Mouse (Mus musculus): ENCODE data around the gene Tns1.

Tns1 gene

DNA sequence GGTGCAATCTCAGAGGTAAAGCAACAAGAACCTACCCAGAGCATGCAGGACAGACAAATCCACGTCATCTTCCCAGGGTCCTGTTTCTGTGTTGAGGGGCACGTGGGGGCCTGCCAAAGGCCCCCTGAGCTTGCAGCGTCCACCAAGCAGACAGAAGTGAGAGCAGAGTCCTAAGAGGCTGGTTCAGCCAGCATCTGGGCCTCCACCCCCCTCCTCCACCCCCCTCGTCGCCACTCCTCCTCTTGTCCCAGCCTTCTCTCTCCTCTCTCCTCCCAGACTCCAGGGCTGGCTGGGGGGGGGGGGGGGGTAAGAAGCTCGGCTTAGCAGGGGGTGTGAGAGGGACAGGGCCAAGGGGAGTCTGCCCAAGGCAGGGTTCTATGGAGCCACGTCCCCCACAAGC lies 33.1 kb downstream of the Tns1 start:
- no peak for DNase-seq (ENCODE audit: low read depth, low spot score)

DNA sequence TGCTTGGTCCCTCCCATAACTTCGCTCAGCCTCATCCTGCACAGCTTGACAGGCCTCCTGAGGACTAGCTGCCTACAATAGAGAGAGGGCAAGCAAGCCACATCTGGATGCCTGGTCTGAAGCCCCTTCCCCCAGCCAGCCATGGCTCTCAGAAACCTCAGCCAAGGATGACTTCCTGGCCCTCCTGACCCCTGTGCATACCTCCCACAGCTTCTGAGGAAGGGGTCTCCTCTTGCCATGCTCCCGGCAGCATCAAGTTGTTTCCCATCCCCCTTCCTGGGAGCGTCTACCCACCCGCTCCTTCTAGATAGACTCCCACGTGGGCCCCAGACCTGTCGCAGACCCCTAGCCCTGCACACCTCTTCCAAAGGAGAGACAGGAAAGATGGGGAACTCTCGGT lies 33.9 kb downstream of the Tns1 start:
- no peak for DNase-seq (ENCODE audit: low read depth, low spot score)

GRCm38 (mm10) chr1:74088569-74088968 lies 35.7 kb downstream of the Tns1 start:
- no peak for DNase-seq (ENCODE audit: low read depth, low spot score)

- DNase-seq (ENCODE audit: low read depth, low spot score) = peak; percentile 67
Observed at GRCm38 (mm10) chr1:74085566-74085965, 38.7 kb downstream of the Tns1 start.

GRCm38 (mm10) chr1:74084752-74085151 lies 39.5 kb downstream of the Tns1 start:
- no peak for DNase-seq (ENCODE audit: low read depth, low spot score)

GRCm38 (mm10) chr1:74084065-74084705 lies 40.1 kb downstream of the Tns1 start:
- DNase-seq (ENCODE audit: low read depth, low spot score) = no peak

GRCm38 (mm10) chr1:74082841-74083463 lies 41.3 kb downstream of the Tns1 start:
- DNase-seq (ENCODE audit: low read depth, low spot score) = peak; percentile 65

- DNase-seq (ENCODE audit: low read depth, low spot score) = no peak
Observed at GRCm38 (mm10) chr1:74081573-74081989, 42.7 kb downstream of the Tns1 start.

DNA sequence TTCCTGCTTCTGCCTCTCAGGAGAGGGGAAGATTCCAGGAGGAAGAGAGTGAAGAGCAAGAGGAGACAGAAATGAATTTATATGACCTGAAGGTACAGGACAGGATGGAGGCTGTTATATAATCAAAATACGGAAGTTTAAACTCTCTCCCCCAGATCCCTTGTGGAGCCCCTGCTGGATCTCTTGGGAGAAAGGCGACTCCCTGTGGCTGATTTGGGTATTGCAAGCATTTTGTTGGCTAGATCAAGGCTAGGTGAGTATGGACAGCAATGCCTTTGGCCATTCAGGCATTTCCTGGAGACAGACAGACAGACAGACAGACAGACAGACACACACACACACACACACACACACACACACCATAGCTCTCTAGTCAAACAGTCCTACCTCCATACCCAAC lies 46.9 kb downstream of the Tns1 start:
- DNase-seq (ENCODE audit: low read depth, low spot score) = peak; percentile 72

- DNase-seq (ENCODE audit: low read depth, low spot score) = no peak
Observed at GRCm38 (mm10) chr1:74076230-74076629, 48.0 kb downstream of the Tns1 start.

- no peak for DNase-seq (ENCODE audit: low read depth, low spot score)
Observed at GRCm38 (mm10) chr1:74074693-74075485, 49.4 kb downstream of the Tns1 start.

DNA sequence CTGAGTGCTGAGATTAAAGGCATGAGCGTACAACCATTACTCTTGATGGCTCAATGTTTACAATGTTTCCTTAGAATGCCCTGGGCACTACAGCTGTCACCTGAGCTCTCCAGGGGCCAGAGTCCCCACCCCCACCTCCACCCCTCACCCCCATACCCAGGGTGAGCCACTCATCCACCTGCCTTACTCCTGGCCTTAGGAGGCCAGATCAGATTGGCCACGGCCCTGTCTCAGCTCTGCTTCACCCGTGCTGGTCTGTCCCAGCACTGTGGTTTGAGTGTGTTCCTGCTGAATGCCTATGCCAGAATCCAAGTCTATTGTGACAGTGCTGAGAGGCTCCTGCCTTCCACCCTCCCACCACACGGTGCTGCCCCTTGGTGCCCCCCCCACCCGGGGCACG lies 50.5 kb downstream of the Tns1 start:
- DNase-seq (ENCODE audit: low read depth, low spot score) = no peak

GRCm38 (mm10) chr1:74070745-74071144 lies 53.5 kb downstream of the Tns1 start:
- no peak for DNase-seq (ENCODE audit: low read depth, low spot score)

GRCm38 (mm10) chr1:74070001-74070551 lies 54.2 kb downstream of the Tns1 start:
- DNase-seq (ENCODE audit: low read depth, low spot score) = no peak

DNA sequence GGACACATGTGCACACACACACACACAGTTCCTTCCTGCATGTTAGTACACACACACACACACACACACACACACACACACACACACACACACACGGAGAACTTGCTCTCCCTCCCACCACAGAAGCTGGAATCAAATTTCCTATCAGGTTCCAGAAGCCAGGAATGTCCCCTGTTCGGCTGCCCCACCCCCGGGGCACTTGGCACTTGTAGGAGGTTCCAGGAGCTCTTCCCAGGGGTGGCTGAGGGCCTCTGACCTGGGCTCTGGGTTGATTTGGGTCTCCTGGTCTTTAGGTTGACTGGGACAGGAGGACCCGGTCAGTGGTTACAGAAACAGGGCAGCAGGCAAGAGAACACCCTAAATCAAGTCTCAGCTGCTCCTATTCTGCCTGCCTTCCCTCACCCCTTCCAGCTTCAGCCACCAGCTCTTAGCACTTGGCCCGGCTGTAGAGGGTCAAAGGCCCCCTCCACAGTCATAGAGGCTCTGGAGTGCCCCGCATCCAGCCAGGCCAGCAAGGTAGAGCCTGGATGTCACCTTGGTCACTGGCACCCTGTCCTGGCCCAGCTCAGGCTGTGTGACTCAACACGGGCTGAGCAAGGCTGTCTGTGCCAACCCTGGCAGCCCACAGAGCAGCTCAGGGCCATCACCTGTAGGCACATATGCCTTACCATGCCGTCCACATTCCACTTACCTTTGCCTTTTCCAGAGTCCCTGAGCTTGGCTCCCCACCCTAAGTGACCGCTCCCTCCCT lies 55.0 kb downstream of the Tns1 start:
- DNase-seq (ENCODE audit: low read depth, low spot score) = no peak

- DNase-seq (ENCODE audit: low read depth, low spot score) = no peak
Observed at GRCm38 (mm10) chr1:74068366-74069084, 55.7 kb downstream of the Tns1 start.

GRCm38 (mm10) chr1:74067866-74068265 lies 56.4 kb downstream of the Tns1 start:
- no peak for DNase-seq (ENCODE audit: low read depth, low spot score)

DNA sequence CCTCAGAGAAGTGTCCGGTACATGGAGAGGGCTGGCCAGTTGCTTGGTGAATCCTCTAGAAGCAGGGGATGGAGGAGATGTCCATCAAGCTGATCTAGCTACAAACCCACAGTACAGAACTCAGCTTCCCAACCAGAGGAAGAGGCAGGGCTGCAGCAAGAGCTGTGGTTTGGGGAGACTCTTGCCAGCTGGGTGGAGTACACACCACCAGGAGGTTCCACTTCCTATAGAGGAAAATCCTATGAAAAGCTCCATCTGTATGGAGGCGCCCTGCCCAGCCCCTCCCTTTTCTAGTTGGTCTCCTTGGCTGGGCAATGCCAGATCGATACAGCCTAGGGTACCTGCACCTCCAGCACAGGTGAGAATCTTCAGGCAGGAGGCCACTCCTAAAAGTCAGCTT lies 57.7 kb downstream of the Tns1 start:
- no peak for DNase-seq (ENCODE audit: low read depth, low spot score)

DNA sequence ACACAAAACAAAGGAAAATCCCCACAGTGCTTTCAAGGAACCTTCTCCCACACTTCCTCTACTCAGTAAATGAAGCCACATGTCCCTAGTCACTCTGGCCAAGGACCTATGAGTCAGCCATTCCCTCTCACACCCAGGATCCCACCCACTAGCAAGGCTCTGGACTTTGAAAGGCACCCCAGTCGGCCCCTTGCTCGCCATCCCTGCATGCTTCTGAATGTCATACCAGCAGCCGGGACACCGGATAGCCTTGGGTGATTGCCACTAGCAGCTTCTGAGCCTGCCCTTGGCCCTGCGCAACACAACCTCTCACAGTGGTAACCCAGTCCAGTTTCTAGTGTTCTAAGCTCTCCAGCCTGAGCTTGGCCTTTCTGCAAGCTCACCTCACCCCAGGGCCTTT lies 58.2 kb downstream of the Tns1 start:
- DNase-seq (ENCODE audit: low read depth, low spot score) = no peak

- DNase-seq (ENCODE audit: low read depth, low spot score) = no peak
Observed at GRCm38 (mm10) chr1:74060046-74060445, 64.2 kb downstream of the Tns1 start.

DNA sequence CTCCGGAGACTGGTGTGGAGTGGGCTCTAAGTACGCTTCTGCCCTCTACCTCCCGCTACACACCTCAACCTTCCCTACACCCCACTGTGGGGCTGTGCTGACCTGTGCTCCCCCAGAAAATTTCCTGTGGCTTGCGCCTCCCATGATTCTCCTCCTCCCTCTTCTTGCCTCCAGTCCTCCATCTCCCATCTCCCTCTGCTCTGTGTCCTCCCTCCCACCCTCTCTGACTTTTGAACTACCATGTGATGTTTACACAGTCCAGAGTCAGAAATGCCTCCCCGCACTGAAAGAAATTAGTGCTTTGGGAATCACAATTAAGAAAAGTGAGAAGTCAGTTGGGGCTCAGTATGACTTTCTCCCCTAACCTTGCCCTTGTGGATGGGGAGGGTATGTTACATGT lies 64.7 kb downstream of the Tns1 start:
- no peak for DNase-seq (ENCODE audit: low read depth, low spot score)

Data from A20 (cell line).